Mouse (Mus musculus) effector memory CD4-positive, alpha-beta T cell, adult 7 months (primary cell): Measurements from ENCODE around the gene Il18bp. TPM values are rescaled to one million over a fixed set of nuclear protein-coding genes. Genes with fewer than 3 reads are reported as not detected.

Experiments
- polyA plus RNA-seq: library from polyadenylated mRNA; unstranded; fragments of 100-300 nt; shearing (Covaris generic); gene quantifications from one replicate; pipeline ENCODE4 v1.2.1, GENCODE M21; 2017

Gene Il18bp
- 4.4 TPM for polyA plus RNA-seq

DNA sequence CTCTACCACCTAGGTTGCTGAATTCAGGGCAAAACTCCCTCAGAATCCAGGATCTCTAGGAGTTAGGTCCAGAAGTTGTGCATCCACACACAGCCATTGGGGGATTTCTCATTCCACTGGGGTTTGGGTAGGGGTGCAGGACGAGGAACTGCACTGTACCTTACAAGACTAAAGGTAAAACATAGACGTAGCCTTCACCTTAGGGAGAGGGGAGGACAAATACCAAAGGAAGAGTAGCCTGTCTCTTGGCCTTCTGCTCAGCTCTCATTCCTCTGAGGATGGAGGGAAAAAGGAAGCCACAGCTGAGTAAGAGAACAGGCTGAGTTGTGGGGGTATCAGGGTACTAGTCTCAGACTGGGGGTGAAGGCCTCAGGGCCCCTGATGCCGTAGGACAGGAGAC is at the start of gene Il18bp:
Gene Il18bp, minus strand, starts transcription at position 101 of the 400 bp plus-strand sequence.

DNA sequence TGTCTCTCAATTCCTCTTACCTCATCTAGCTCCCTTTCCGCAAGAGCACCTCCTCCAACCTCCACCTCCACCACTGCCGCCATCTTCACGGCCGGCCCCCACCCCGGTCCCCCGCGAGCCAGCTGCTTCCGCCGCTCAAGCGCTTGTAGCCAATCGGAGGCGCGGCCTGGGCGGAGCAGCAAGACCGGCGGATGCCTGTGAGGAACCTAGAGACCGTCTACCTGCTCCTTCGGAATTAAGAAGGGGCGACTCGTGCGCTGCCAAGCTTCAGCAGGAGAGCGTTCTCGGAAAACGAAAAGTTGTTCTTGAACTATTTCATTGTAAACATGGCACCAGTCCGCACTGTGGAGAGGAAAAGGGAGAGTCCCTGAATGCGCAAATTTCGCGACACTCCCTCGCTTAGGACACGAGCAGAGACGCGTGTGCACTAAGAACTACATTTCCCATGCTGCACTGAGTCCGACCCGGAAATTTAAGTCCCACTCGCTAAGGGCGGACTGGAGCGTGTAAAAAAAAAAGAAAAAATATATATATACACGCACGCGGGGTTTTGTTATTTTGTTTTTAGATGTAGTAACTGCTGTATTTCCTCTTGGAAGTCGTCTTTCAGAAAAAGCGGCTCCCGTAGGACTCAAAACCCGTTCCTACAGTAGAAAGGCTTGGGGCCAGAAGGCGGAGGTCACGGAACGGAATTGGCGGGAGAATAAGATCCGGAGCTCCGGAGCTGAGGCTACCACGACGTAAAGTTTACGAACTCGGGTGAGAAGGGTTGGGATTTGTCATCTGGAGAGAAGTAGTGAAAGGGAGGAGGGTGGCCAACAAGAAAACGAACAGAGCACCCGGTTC is 46.8 kb upstream of the Il18bp start, which contains the start of the genes Rnf121, Xndc1 and Xntrpc:
Gene Rnf121, minus strand, starts transcription at position 424 of the 846 bp plus-strand sequence.
Gene Xndc1, plus strand, starts transcription at position 466 of the 846 bp plus-strand sequence.
Gene Xntrpc, plus strand, starts transcription at position 668 of the 846 bp plus-strand sequence.

Other genes starting within 250 kb of the Il18bp start
- not detected for gene Phox2a, start 200.4 kb downstream of the Il18bp start, polyA plus RNA-seq
- 8.5 TPM for gene Inppl1, start 180.5 kb downstream of the Il18bp start, polyA plus RNA-seq
- not detected for gene Folr2, start 161.5 kb downstream of the Il18bp start, polyA plus RNA-seq
- gene Anapc15, start 155.0 kb downstream of the Il18bp start, polyA plus RNA-seq = 24.8 TPM
- gene Folr1, start 147.9 kb downstream of the Il18bp start, polyA plus RNA-seq = not detected
- 74.6 TPM for gene Lamtor1, start 112.8 kb downstream of the Il18bp start, polyA plus RNA-seq
- gene Tomt, start 112.3 kb downstream of the Il18bp start, polyA plus RNA-seq = not detected
- gene Lrrc51, start 84.8 kb downstream of the Il18bp start, polyA plus RNA-seq = 3.7 TPM
- 131 TPM for gene Numa1, start 84.6 kb downstream of the Il18bp start, polyA plus RNA-seq
- gene Rnf121, start 46.8 kb upstream of the Il18bp start, polyA plus RNA-seq = 18.6 TPM
- 24.6 TPM for gene Xndc1, start 46.8 kb upstream of the Il18bp start, polyA plus RNA-seq
- 0.27 TPM for gene Xntrpc, start 47.0 kb upstream of the Il18bp start, polyA plus RNA-seq
- 0.20 TPM for gene Trpc2, start 64.4 kb upstream of the Il18bp start, polyA plus RNA-seq
- gene Art1, start 83.1 kb upstream of the Il18bp start, polyA plus RNA-seq = 0.32 TPM
- 1.0 TPM for gene Art5, start 90.8 kb upstream of the Il18bp start, polyA plus RNA-seq
- gene Chrna10, start 98.1 kb upstream of the Il18bp start, polyA plus RNA-seq = not detected
- 123 TPM for gene Nup98, start 191.5 kb upstream of the Il18bp start, polyA plus RNA-seq
- 33.9 TPM for gene Pgap2, start 191.5 kb upstream of the Il18bp start, polyA plus RNA-seq
- gene Rhog, start 237.4 kb upstream of the Il18bp start, polyA plus RNA-seq = 645 TPM
- gene Stim1, start 249.1 kb upstream of the Il18bp start, polyA plus RNA-seq = 160 TPM